Comparison of ENCODE assay signal across 26 mouse cellular contexts in genomic region chr7:44557629-44558028, GRCm38 (mm10). TPM values are rescaled to one million over a fixed set of nuclear protein-coding genes. Genes with fewer than 3 reads are reported as not detected.
"Had no signal": no experiment of that assay in that cellular context is flagged by ENCODE, and none has a peak within 500 bp of the region (broad histone marks: within the 10 kb centered on the region; RNA-seq: fewer than 3 reads in every experiment).

No protein-coding gene starts in this region.

- H3K27ac ChIP-seq: kidney, embryonic 15.5 days; limb, embryonic 12.5 days; limb, embryonic 15.5 days; liver, embryonic 14.5 days; macrophage; midbrain, embryonic 12.5 days; midbrain, embryonic 15.5 days; neural tube, embryonic 12.5 days; neural tube, embryonic 15.5 days; stomach, embryonic 15.5 days had no signal

- H3K36me3 ChIP-seq: kidney, embryonic 15.5 days; limb, embryonic 12.5 days; limb, embryonic 15.5 days; midbrain, embryonic 12.5 days; midbrain, embryonic 15.5 days; neural tube, embryonic 12.5 days; neural tube, embryonic 15.5 days; stomach, embryonic 15.5 days had no signal

- H3K4me3 ChIP-seq: kidney, embryonic 15.5 days; limb, embryonic 12.5 days; limb, embryonic 15.5 days; midbrain, embryonic 12.5 days; midbrain, embryonic 15.5 days; neural tube, embryonic 12.5 days; neural tube, embryonic 15.5 days; stomach, embryonic 15.5 days had no signal

- ATAC-seq: liver, postnatal 0 days; lung, postnatal 0 days; midbrain, embryonic 15.5 days had no signal

- H3K9me3 ChIP-seq: kidney, embryonic 15.5 days; limb, embryonic 12.5 days; limb, embryonic 15.5 days; midbrain, embryonic 12.5 days; midbrain, embryonic 15.5 days; neural tube, embryonic 12.5 days; neural tube, embryonic 15.5 days; stomach, embryonic 15.5 days had no signal

- H3K4me2 ChIP-seq: kidney, embryonic 15.5 days; limb, embryonic 12.5 days; limb, embryonic 15.5 days; liver, embryonic 11.5 days; lung, embryonic 14.5 days; midbrain, embryonic 12.5 days; midbrain, embryonic 15.5 days; neural tube, embryonic 12.5 days; neural tube, embryonic 15.5 days; stomach, embryonic 15.5 days had no signal

- H3K27me3 ChIP-seq: limb, embryonic 12.5 days; limb, embryonic 15.5 days; midbrain, embryonic 15.5 days; neural tube, embryonic 12.5 days; stomach, embryonic 15.5 days had no signal

- H3K9ac ChIP-seq: kidney, embryonic 15.5 days; limb, embryonic 15.5 days; liver, embryonic 14.5 days; liver, postnatal 0 days; lung, embryonic 14.5 days; midbrain, embryonic 12.5 days; midbrain, embryonic 15.5 days; neural tube, embryonic 12.5 days; neural tube, embryonic 15.5 days; stomach, embryonic 15.5 days had no signal

- DNase-seq: kidney, adult 8-10 months; kidney, postnatal 10 days; kidney, postnatal 36 days; left cerebral cortex, postnatal 4 days; liver, postnatal 0 days; lung, embryonic 14.5 days; retina, postnatal 1 day; right cerebral cortex, postnatal 25 days; spleen, adult 18-20 months; thymus, postnatal 25 days had no signal

RNA-seq across cellular contexts. Expression of gene Napsa, which starts 14.6 kb away (rescaled TPM):
- total RNA-seq: left cerebral cortex, adult 8-10 months; left cerebral cortex, postnatal 14 days had no signal

RNA-seq across cellular contexts. Expression of gene Spib, which starts 25.8 kb away (rescaled TPM):
- total RNA-seq: layer of hippocampus, postnatal 14 days had no signal
- polyA plus RNA-seq: midbrain, embryonic 12.5 days; neural tube, embryonic 12.5 days; neural tube, embryonic 15.5 days had no signal

RNA-seq across cellular contexts. Expression of gene Kcnc3, which starts 32.8 kb away (rescaled TPM):
- polyA plus RNA-seq: thymus, postnatal 0 days had no signal
